Mouse (Mus musculus) lung, postnatal 0 days (tissue): ENCODE measurements at regions not wholly inside any gene's neighbourhood (a gene's known extent, or its start where the extent isn't known, plus 50 kb on each side); places are given as distances from the start of the nearest gene placed in this dataset.

ENCODE experiments used
- ATAC-seq: fragments of 200-750 bp; cut with Nextera tagmentation; 2 replicates; pipeline ENCODE4 v1.8.0; 2017; ENCODE audit warnings: moderate library complexity
- DNase-seq: peaks from one replicate; pipeline ENCODE4 v3.0.0-alpha.2; 2016; ENCODE audit warnings: low spot score
- H3K27ac ChIP-seq: fragments of 300-500 bp; sonication (generic); 2 replicates; pipeline ENCODE4 v1.5.1; 2014; ENCODE audit warnings: antibody characterized with exemption, mild to moderate bottlenecking, low read length, mixed read lengths
- H3K27me3 ChIP-seq: fragments of 300-500 bp; sonication (generic); replicated peaks from 2 replicates; pipeline ENCODE4 v1.6.1; 2014; ENCODE audit warnings: low read length, mixed read lengths; ENCODE audit not compliant: insufficient read depth
- H3K36me3 ChIP-seq: fragments of 300-500 bp; sonication (generic); 2 replicates; pipeline ENCODE4 v1.6.1; 2014; ENCODE audit warnings: low read length, mixed read lengths; ENCODE audit not compliant: insufficient read depth
- H3K4me1 ChIP-seq: fragments of 300-500 bp; sonication (generic); 2 replicates; pipeline ENCODE4 v1.6.1; 2014; ENCODE audit warnings: antibody characterized with exemption, low read depth, low read length, mixed read lengths; ENCODE audit not compliant: insufficient read depth
- H3K4me2 ChIP-seq: fragments of 300-500 bp; sonication (generic); replicated peaks from 2 replicates; pipeline ENCODE4 v1.6.1; 2014; ENCODE audit warnings: low read depth, mild to moderate bottlenecking, low read length, moderate library complexity, mixed read lengths
- H3K4me3 ChIP-seq: fragments of 300-500 bp; sonication (generic); 2 replicates; pipeline ENCODE4 v1.5.1; 2014; ENCODE audit warnings: low read depth, low read length
- H3K9ac ChIP-seq: fragments of 300-500 bp; sonication (generic); replicated peaks from 2 replicates; pipeline ENCODE4 v1.6.1; 2014; ENCODE audit warnings: low read depth, mild to moderate bottlenecking
- H3K9me3 ChIP-seq: fragments of 300-500 bp; sonication (generic); 2 replicates; pipeline ENCODE4 v1.6.1; 2016; ENCODE audit warnings: low read length, mixed read lengths
- CTCF ChIP-seq: IDR thresholded peaks from 2 replicates; pipeline ENCODE4 v1.5.1; 2016; ENCODE audit warnings: antibody characterized with exemption, mild to moderate bottlenecking
- EP300 ChIP-seq: IDR thresholded peaks from 2 replicates; pipeline ENCODE4 v1.6.1; 2016; ENCODE audit warnings: antibody characterized with exemption, mild to moderate bottlenecking, control low read depth
- WGBS: fragments of 180-500 bp; shearing (Covaris S2); extraction: QIAGEN DNeasy Blood & Tissue Kit; methylation state at CpG from one replicate; pipeline ENCODE4 v1.1.7; 2014; 5-methylcytosine and 5-hydroxymethylcytosine counted together

DNA sequence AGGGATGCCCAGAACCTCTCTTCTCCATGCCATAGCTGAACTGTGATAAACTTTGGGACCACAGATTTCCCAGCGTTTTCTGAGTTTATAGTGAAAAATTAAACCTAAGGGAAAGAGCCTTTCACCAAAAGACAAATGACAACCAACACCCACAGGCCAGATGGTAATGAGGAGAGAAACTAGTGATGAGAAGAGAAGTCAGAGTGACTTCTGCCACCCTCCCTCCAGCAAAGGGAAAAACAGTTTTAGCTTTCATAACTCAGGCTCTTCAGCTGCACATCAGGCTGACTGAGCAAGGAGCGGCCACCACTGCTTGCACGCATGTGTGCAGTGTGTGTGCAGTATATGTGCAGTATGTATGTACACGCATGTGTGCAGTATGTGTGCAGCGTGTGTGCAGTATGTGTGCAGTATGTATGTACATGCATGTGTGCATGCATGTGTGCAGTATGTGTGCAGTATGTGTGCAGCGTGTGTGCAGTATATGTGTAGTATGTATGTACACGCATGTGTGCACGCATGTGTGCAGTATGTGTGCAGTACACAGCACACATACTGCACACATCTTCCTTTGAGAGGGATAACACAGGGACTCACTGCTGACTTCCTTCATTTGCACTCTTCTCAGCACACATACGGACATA is 208.1 kb upstream of the Ppargc1a start:
- H3K9ac ChIP-seq: no peak overlapping the region
- DNase-seq (no peak), ATAC-seq (no peak)
- no peak overlapping the region for H3K4me3 ChIP-seq
- no peaks in the 10 kb centered on the region for H3K36me3 ChIP-seq
- no peaks in the 10 kb centered on the region for H3K9me3 ChIP-seq
- H3K4me2 ChIP-seq: no peak overlapping the region
- H3K27ac ChIP-seq: no peak overlapping the region
- TF ChIP-seq CTCF (no peak), EP300 (no peak)
- no peaks in the 10 kb centered on the region for H3K4me1 ChIP-seq
- 84% methylated on average over 9 of the region's 9 CpGs for WGBS
- H3K27me3 ChIP-seq: no peaks in the 10 kb centered on the region

DNA sequence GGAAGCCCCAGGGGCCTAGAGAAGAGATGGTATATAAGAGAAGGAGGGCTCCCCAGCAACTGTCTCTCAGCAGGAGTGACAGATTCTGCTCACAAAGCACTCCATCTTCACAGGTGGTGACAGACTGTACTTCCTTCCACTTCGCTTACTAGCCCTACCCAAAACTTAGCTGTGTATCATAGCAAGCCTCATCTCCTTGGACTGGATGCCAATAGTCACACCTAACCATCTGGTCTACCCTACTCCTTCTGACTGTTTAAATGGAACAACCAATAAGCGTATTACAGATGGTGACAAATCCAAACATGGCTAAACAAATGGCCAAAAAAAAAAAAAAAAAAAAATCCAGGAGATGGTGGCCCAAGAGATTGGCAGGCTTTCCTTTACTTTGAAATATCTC is 204.1 kb upstream of the Ppargc1a start:
- Histone ChIP-seq H3K9me3 (no peaks in the 10 kb centered on the region), H3K27ac (no peak overlapping the region), H3K4me1 (no peaks in the 10 kb centered on the region), H3K4me2 (no peak overlapping the region), H3K9ac (no peak overlapping the region), H3K36me3 (no peaks in the 10 kb centered on the region), H3K27me3 (no peaks in the 10 kb centered on the region), H3K4me3 (no peak overlapping the region)
- ATAC-seq: no peak
- DNase-seq: no peak
- TF ChIP-seq CTCF (no peak), EP300 (no peak)
- 52% methylated on average over 2 of the region's 2 CpGs for WGBS

DNA sequence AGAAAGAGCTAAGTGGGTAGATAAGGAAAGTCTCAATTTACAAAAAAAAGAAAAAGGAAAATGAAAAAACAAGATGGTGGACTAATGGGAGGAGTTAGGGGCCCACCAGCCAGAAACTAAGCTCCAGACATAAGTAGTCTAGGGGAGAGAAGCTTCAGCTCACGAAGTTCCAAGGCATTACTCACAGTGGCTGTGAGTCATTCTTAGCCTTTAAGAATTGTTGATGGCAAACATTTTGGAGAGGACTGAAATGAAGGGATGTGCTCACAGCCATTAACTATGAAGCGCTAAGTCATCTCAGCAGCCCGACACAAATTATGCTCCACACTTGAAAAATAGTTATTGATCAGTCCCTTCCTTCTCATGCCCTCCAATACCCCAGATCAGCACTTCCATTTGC is 198.6 kb upstream of the Ppargc1a start:
- no peak overlapping the region for H3K27ac ChIP-seq
- no peak for TF ChIP-seq EP300
- no peaks in the 10 kb centered on the region for H3K27me3 ChIP-seq
- no peak overlapping the region for H3K9ac ChIP-seq
- ATAC-seq: no peak; the same call in 1 of the 2 replicates
- H3K4me3 ChIP-seq: no peak overlapping the region
- H3K4me2 ChIP-seq: no peak overlapping the region
- no peaks in the 10 kb centered on the region for H3K4me1 ChIP-seq
- WGBS: 69% methylated on average over 3 of the region's 3 CpGs
- H3K9me3 ChIP-seq: no peaks in the 10 kb centered on the region
- no peaks in the 10 kb centered on the region for H3K36me3 ChIP-seq
- peak; percentile 14 for DNase-seq

DNA sequence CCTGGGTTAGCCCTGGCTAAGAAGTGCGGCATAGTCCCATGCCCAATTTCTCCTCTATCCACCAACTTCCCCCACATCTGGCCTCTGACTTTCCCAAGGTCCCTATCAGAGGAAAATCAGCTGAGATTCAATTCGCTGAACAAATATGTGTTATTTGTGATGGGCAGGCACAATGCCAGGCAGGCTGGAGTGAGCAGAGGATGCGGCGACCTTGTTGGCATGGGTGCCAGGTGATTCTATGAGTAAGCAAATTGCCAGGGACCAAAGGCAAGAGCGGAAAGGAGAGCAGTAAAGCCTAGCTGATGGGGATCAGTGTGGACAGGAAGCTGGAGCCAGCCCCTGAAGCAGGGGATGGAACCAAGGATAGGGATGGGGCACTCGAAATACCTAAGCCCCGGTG is 196.9 kb upstream of the Ppargc1a start:
- DNase-seq (no peak), ATAC-seq (no peak)
- H3K4me1 ChIP-seq: no peaks in the 10 kb centered on the region
- no peaks in the 10 kb centered on the region for H3K9me3 ChIP-seq
- WGBS: 80% methylated on average over 7 of the region's 7 CpGs
- H3K4me2 ChIP-seq: no peak overlapping the region
- no peak for TF ChIP-seq EP300
- no peak for TF ChIP-seq CTCF
- no peak overlapping the region for H3K4me3 ChIP-seq
- no peak overlapping the region for H3K9ac ChIP-seq
- H3K36me3 ChIP-seq: no peaks in the 10 kb centered on the region
- H3K27ac ChIP-seq: no peak overlapping the region
- H3K27me3 ChIP-seq: no peaks in the 10 kb centered on the region

DNA sequence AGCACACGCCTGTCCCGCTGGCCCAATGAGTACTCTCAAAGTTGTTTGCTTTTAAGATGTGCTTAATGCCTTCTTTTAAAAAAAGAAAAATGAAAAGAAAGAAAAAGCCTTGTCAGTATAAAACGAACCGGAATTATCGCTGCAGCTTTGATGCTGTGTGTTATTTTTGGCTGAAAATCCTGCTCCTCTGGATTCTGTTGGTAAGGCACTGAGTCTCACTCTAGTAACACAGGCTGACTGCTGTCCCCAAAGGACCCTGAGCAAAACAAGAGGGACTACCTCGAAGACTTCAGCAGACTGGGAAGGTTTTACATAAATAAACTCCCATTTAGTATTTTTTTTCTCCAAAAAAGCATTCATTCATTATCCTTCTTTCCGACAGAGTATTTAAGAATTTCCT is 196.1 kb upstream of the Ppargc1a start:
- Histone ChIP-seq H3K27ac (no peak overlapping the region), H3K9me3 (no peaks in the 10 kb centered on the region), H3K4me2 (no peak overlapping the region), H3K27me3 (no peaks in the 10 kb centered on the region), H3K36me3 (no peaks in the 10 kb centered on the region), H3K4me3 (no peak overlapping the region), H3K9ac (no peak overlapping the region), H3K4me1 (no peaks in the 10 kb centered on the region)
- 41% methylated on average over 7 of the region's 7 CpGs for WGBS
- no peak for DNase-seq
- TF ChIP-seq EP300: no peak
- TF ChIP-seq CTCF: no peak
- no peak for ATAC-seq

DNA sequence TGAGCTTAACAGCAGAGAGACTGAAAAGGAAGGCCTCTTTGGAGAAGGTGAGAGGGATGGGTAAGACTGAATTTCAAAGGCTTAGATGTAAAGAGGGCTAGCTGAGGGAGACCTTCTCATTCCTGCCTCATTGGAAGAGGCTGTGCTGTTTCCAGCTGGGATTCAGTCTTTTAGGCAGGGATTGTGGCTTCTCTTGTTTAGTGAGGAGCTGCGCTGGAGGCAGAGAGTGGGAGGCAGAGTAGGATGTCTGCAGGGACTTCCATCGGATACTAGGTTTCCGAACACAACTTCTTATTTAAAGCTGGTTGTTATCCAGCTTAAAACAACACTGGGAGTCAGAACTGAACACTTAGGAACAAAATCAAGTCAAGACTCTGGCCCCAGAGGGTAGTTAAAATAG is 194.8 kb upstream of the Ppargc1a start:
- no peak for ATAC-seq
- H3K27ac ChIP-seq: no peak overlapping the region
- H3K27me3 ChIP-seq: no peaks in the 10 kb centered on the region
- TF ChIP-seq EP300: no peak
- no peak for TF ChIP-seq CTCF
- 60% methylated on average over 3 of the region's 3 CpGs for WGBS
- H3K4me3 ChIP-seq: no peak overlapping the region
- no peak for DNase-seq
- H3K9ac ChIP-seq: no peak overlapping the region
- H3K4me1 ChIP-seq: no peaks in the 10 kb centered on the region
- H3K9me3 ChIP-seq: no peaks in the 10 kb centered on the region
- H3K4me2 ChIP-seq: no peak overlapping the region
- no peaks in the 10 kb centered on the region for H3K36me3 ChIP-seq

DNA sequence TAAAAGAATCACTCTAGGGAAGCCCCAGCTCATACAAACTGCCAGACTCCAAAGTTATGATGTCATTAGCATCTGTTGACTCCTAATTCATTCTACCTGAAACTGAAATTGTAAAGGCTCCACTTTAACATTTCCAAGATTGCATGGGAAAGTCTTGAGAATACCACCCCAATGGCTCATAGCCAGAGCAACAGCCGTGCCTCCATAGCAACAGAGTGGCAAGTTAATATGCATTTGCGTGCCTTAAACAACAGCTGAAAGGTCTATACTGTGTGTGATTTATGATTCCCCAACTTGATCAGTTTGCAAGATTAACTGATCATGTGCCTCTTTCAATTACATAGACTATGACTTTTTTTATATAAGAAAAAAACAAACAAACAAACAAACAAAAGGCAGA is 190.8 kb upstream of the Ppargc1a start:
- 59% methylated on average over 2 of the region's 2 CpGs for WGBS
- no peak overlapping the region for H3K27ac ChIP-seq
- no peak overlapping the region for H3K9ac ChIP-seq
- no peak overlapping the region for H3K4me3 ChIP-seq
- ATAC-seq: no peak
- no peaks in the 10 kb centered on the region for H3K36me3 ChIP-seq
- no peaks in the 10 kb centered on the region for H3K9me3 ChIP-seq
- H3K4me2 ChIP-seq: no peak overlapping the region
- no peaks in the 10 kb centered on the region for H3K27me3 ChIP-seq
- H3K4me1 ChIP-seq: no peaks in the 10 kb centered on the region
- TF ChIP-seq CTCF: no peak
- TF ChIP-seq EP300: no peak
- DNase-seq: no peak
